Mouse (Mus musculus): ENCODE measurements around the gene Hivep3.

DNA sequence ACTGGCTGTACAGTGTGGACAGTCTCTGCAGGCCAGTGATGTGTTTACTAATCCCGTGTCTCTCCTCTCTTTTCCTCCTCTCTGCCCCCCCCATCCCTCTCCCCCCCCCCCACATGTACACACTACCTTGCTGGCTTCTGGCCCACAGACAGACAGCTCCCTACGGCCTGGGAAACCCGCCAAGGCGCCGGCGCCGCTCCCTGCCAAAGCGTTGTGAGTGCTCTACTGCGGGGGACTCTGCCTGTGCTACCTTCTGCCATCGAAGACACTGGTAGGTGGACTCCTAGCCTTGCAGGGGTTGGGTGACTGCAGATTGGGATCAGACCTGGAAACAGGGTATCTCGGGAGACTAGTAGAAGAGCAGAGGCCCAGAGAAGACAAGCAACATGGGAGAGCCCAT is 429.7 kb downstream of the Hivep3 start:
- TF ChIP-seq MXI1 (IDR thresholded peaks at IDR 0.05; ENCODE audit: low read depth, low read length) (no peak), SIN3A (IDR thresholded peaks at IDR 0.05; ENCODE audit: low read length) (no peak), HCFC1 (IDR thresholded peaks at IDR 0.05; ENCODE audit: low read depth, low read length) (no peak), KAT2A (IDR thresholded peaks at IDR 0.05; ENCODE audit: insufficient replicate concordance, low read length) (no peak), CTCF (conservative IDR thresholded peaks at IDR 0.05 in 1 of 2, IDR thresholded peaks at IDR 0.05 in 1 of 2; ENCODE audit: low read depth in 2 of 2, low read length in 2 of 2) (no peak), POLR2A (IDR thresholded peaks at IDR 0.05; ENCODE audit: low read depth, low read length) (no peak), UBTF (IDR thresholded peaks at IDR 0.05; ENCODE audit: low read depth, low read length) (no peak), E2F4 (IDR thresholded peaks at IDR 0.05; ENCODE audit: insufficient replicate concordance, low read depth, low read length) (no peak)
